In genomic region chr1:120115671-120116081, GRCm38 (mm10) we compare ENCODE assay signal across 8 mouse cellular contexts. TPM values are rescaled to one million over a fixed set of nuclear protein-coding genes. Genes with fewer than 3 reads are reported as not detected.
DNase-seq lines count a peak whose midpoint lies in the region; ATAC-seq lines count a peak whose summit lies in the region.

No protein-coding gene starts in this region.

- peak; percentile 90 for DNase-seq in adipocyte (ENCODE audit: low spot score)
- DNase-seq in brain, adult 2 months (ENCODE audit: low read depth, low spot score), result peak; percentile 96
- DNase-seq in heart, postnatal 10 days, result peak; percentile 87
- peak; percentile 83 for DNase-seq in left cerebral cortex, adult 11 months (ENCODE audit: low spot score)
- peak; percentile 70 to 83 for DNase-seq in right cerebral cortex, adult 2 months (ENCODE audit: low spot score in 2 of 2)
- no peak for DNase-seq in spleen, adult 18-20 months

- H3K9me3 ChIP-seq in forebrain, embryonic 16.5 days (ENCODE audit: control insufficient read depth, low read length), result no peaks in the 10 kb centered on the region

- no peak overlapping the region for H3K4me2 ChIP-seq in forebrain, embryonic 16.5 days (ENCODE audit: low read length)

- ATAC-seq in forebrain, embryonic 16.5 days, result peak; percentile 87
- no peak for ATAC-seq in activated CD4-positive, CD25-positive, alpha-beta regulatory T cell, adult 4 months

- peaks cover 10% of the 10 kb centered on the region for H3K36me3 ChIP-seq in forebrain, embryonic 16.5 days (ENCODE audit: control insufficient read depth, insufficient read depth)

- H3K4me1 ChIP-seq in forebrain, embryonic 16.5 days (replicated peaks; ENCODE audit: control insufficient read depth, insufficient read depth, low read length), result peaks cover 40% of the 10 kb centered on the region

- 19% methylated on average over 9 of the region's 9 CpGs for WGBS in forebrain, embryonic 16.5 days

- intact Hi-C loops in heart, postnatal 10 days (cut with DNase I), result loop anchor here (1.0 kb wide), 1 partner anchor 17 kb away; no protein-coding TSS in a partner anchor

- no peaks in the 10 kb centered on the region for H3K27me3 ChIP-seq in forebrain, embryonic 16.5 days (replicated peaks; ENCODE audit: control insufficient read depth, insufficient read depth, low read length)

- H3K27ac ChIP-seq in forebrain, embryonic 16.5 days (ENCODE audit: low read length), result peak overlapping the region; percentile 79

- no peak overlapping the region for H3K4me3 ChIP-seq in forebrain, embryonic 16.5 days (replicated peaks; ENCODE audit: low read length)

- H3K9ac ChIP-seq in forebrain, embryonic 16.5 days (replicated peaks; ENCODE audit: low read depth, low read length), result no peak overlapping the region

RNA-seq across cellular contexts. Expression of gene Dbi, which starts 5.2 kb away (rescaled TPM):
- 1,146 and 1,367 TPM in 2 replicates for polyA plus RNA-seq in forebrain, embryonic 16.5 days (2015; fragmentation: Nextera tagmentation; extraction: Ambion mirVana)
- total RNA-seq in heart, postnatal 10 days (2021), result 100 to 1,000 TPM; 424 to 472 TPM
- 100 to 1,000 TPM; 210 to 248 TPM for polyA plus RNA-seq in activated CD4-positive, CD25-positive, alpha-beta regulatory T cell, adult 4 months (2017; shearing (Covaris generic))

RNA-seq across cellular contexts. Expression of gene 3110009E18Rik, which starts 5.3 kb away (rescaled TPM):
- 22.8 and 28.6 TPM in 2 replicates for polyA plus RNA-seq in forebrain, embryonic 16.5 days (2015; fragmentation: Nextera tagmentation; extraction: Ambion mirVana)
- total RNA-seq in heart, postnatal 10 days (2021), result 1 to 10 TPM; 4.5 to 7.0 TPM
- 10 to 100 TPM; 25.9 to 27.3 TPM for polyA plus RNA-seq in activated CD4-positive, CD25-positive, alpha-beta regulatory T cell, adult 4 months (2017; shearing (Covaris generic))

RNA-seq across cellular contexts. Expression of gene Tmem37, which starts 41.8 kb away (rescaled TPM):
- polyA plus RNA-seq in forebrain, embryonic 16.5 days (2015; fragmentation: Nextera tagmentation; extraction: Ambion mirVana), result 5.6 and 6.4 TPM in 2 replicates
- total RNA-seq in heart, postnatal 10 days (2021), result 1 to 10 TPM; 4.2 to 6.2 TPM
- 1 to 10 TPM; 1.4 to 2.5 TPM for polyA plus RNA-seq in activated CD4-positive, CD25-positive, alpha-beta regulatory T cell, adult 4 months (2017; shearing (Covaris generic))

Comparison
In these comparisons a context has a peak if more than half of its experiments do, and no peak if none do; other contexts are left out.
1. DNase-seq: peak in adipocyte (single experiment), brain, adult 2 months (single experiment), heart, postnatal 10 days (2 of 2), left cerebral cortex, adult 11 months (single experiment) and right cerebral cortex, adult 2 months (2 of 2); none in spleen, adult 18-20 months (0 of 2).